Mouse (Mus musculus): ENCODE data around the gene Tmem218. TPM values are rescaled to one million over a fixed set of nuclear protein-coding genes. Genes with fewer than 3 reads are reported as not detected.

Tmem218 gene
- total RNA-seq, 2 experiments from 2014 or later = 8.9 to 9.4 TPM

GRCm38 (mm10) chr9:37229880-37230325 is 21.9 kb downstream of the Tmem218 start:
- peak; percentile 72 to 88 for DNase-seq (ENCODE audit: low spot score in 2 of 2)
- intact Hi-C loops (cut with DNase I) = loop anchor here (1.0 to 2.0 kb wide), 3 partner anchors 53 to 336 kb away; no protein-coding TSS in a partner anchor

GRCm38 (mm10) chr9:37230486-37231195 is 22.6 kb downstream of the Tmem218 start:
- DNase-seq (ENCODE audit: low spot score in 2 of 2) = no peak
- intact Hi-C loops (cut with DNase I) = loop anchor here (1.0 to 2.0 kb wide), 3 partner anchors 53 to 336 kb away; no protein-coding TSS in a partner anchor

- intact Hi-C loops (cut with DNase I) = no loop called here
- DNase-seq (ENCODE audit: low spot score in 2 of 2) = peak in 1 of 2 experiments; percentile 30
Measured at GRCm38 (mm10) chr9:37232201-37233195, 24.5 kb downstream of the Tmem218 start.

DNA sequence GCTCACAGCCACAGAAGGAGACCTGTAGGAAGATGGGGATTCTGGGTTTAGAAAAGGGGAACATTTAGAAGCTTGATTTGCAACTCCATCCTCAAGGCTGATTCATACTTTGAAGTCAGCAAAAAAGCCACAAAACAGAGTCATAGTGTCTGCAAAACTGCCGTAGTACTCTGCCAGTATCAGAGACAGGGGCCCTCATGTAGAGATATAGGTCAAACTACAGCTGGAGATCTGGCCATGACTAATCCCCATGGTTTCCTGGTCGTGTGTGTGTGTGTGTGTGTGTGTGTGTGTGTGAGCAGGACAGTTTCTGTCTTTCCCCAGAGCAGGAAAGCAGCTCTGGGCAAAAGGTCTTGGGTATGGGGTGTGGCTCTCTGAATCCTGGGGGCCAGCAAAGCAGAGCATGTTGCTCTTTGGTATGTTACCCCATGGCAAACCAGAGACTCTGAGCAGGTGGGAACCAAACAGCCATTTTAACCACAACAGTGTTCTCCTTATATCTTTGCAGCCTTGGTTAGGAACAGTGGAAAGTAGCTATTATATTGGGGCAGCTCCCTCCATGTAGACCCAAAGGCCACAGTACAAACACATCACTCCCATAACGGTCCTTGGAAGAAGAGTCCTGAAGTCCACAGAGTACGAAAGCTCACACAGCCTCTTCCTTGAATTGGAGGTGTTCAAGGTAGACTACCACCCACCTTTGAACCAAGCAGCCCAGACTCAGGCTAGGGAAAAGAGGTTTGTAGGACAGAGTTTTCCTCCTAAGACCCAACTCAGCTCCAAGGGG is 28.1 kb downstream of the Tmem218 start:
- peak in 1 of 2 experiments; percentile 36 for DNase-seq (ENCODE audit: low spot score in 2 of 2)
- intact Hi-C loops (cut with DNase I) = no loop called here

DNA sequence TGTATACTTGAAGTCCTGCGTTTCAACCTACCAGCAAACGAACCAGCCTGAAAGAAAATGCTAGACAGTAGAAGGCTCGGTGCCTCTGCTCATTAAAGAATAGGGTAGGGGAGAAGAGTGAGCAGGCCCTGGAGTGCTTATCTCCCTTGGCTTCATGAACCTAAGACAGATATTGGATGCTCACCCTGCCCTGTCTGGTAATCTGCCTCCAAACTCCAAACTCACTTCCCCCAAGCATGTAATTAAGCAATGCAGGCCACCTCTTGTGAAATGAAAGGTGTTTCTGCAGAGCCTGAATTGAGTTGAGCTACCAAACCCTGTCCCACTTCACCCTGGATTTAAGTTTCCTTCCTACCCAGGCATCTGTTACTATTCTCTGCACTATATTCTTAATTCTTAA is 34.7 kb downstream of the Tmem218 start:
- intact Hi-C loops (cut with DNase I) = no loop called here

GRCm38 (mm10) chr9:37244600-37244999 is 36.6 kb downstream of the Tmem218 start:
- no peak for DNase-seq (ENCODE audit: low spot score in 2 of 2)
- intact Hi-C loops (cut with DNase I) = no loop called here

More for the DNA sequence above, 34.7 kb downstream of the Tmem218 start:
- no peak for DNase-seq (ENCODE audit: low spot score in 2 of 2)

DNA sequence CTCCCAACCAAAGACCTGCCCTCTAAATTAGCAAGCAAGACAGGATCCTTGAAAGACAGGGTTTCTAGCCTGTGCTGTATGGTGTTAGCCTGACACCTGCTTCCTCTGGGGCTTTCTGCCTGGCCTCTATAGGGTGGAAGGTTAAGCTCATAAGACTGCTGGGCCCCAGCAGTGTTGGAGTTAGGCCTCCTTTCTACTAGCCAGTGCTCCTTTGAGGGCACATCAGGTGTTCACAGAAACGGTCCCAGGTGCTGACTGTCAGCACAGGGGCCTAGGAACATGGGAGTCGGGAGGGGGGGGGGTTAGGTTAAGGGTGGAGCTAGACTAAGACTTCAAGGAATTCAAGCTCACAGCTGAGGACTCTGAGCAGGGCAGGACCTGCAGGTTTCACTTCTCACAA is 37.4 kb downstream of the Tmem218 start:
- intact Hi-C loops (cut with DNase I) = no loop called here
- no peak for DNase-seq (ENCODE audit: low spot score in 2 of 2)

DNA sequence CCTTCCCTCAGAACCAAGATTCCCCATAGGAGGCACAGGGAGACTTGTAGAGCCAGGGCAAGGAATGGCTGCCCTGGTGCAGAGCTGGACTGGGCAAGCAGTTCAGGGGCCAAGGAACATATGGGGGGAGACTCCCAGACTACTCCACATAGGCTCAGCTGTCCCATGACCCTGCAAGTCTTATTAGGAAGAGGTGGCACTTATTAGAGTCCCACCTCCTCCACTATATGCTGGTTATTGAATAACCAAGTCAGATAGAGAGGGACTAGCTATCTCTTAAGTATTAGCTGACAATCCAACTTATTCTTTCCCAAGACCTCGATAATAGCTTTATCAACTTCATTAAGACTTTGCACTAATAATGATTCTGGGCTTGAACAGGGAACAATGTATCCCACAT is 37.8 kb downstream of the Tmem218 start:
- intact Hi-C loops (cut with DNase I) = no loop called here
- DNase-seq (ENCODE audit: low spot score in 2 of 2) = no peak

- intact Hi-C loops (cut with DNase I) = no loop called here
Measured at GRCm38 (mm10) chr9:37247429-37247828, 39.4 kb downstream of the Tmem218 start.

GRCm38 (mm10) chr9:37248381-37248906 is 40.4 kb downstream of the Tmem218 start:
- intact Hi-C loops (cut with DNase I) = no loop called here
- DNase-seq (ENCODE audit: low spot score in 2 of 2) = peak in 1 of 2 experiments; percentile 46

More at GRCm38 (mm10) chr9:37247429-37247828, 39.4 kb downstream of the Tmem218 start:
- DNase-seq (ENCODE audit: low spot score in 2 of 2) = peak; percentile 42 to 59

- intact Hi-C loops (cut with DNase I) = no loop called here
- DNase-seq (ENCODE audit: low spot score in 2 of 2) = no peak
Measured at GRCm38 (mm10) chr9:37249976-37250375, 42.0 kb downstream of the Tmem218 start.

DNA sequence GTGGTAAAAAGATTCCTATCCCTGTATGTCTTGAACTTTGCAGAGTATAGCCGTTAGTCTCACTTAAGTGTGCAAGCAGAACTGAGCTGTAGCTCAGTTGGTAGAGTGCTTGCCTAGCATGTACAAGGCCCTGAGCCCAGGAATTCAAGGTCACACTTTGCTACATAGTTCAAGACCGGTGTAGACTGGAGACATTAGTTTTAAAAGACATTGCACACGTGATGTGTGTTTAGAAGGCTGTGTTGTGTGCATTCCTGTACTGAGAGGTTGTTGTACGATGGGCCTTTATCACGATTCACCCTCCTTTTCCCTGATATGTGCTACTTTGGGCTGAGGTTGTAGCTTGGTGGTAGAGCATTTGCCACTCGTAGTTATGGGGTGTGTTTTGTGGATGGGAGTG is 42.6 kb downstream of the Tmem218 start:
- intact Hi-C loops (cut with DNase I) = no loop called here

GRCm38 (mm10) chr9:37254531-37255110 is 46.6 kb downstream of the Tmem218 start:
- intact Hi-C loops (cut with DNase I) = loop anchor here (5.0 kb wide), 1 partner anchor 73 kb away; no protein-coding TSS in a partner anchor
- DNase-seq (ENCODE audit: low spot score in 2 of 2) = peak in 1 of 2 experiments; percentile 27

More for the DNA sequence above, 42.6 kb downstream of the Tmem218 start:
- DNase-seq (ENCODE audit: low spot score in 2 of 2) = no peak

DNA sequence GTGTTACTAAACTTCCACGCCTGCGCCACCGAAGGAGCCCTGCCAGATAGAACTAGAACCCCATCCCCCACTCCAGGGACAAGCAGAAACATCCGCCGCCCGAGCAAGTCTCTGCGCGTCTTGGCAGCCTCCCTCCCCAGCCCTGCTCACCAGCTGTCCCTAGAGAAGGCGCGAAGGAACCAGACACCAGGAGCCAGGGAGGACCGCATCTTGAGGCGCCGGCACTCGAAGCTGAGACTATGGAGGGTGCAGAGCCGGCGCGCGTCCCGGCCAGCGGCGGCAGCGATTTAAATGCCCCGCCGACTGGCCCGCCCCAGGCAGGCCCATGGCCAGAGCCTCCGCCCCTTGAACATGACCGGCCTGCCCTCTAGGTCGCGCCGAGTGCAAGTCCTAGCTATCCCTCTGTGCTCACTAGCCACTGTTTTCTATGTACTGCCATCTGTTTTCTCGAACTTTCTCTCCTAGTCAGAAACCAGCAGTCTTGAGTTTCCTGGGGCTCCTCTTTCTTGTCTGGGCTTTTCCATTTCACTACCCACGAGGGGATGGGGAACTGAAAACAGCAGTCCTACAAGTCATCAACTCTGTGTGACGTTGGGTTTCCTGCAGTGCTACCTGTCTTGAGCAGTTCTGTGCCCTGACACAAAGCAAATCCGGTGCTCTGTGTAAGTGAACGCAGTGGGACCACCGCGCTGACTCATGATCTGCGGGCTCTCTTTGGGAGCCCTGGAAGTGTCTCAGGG is 47.3 kb downstream of the Tmem218 start, which contains the start of gene Slc37a2:
Slc37a2 (minus strand) TSS at position 590 of the 740 bp plus-strand sequence.
- intact Hi-C loops (cut with DNase I) = loop anchor here (5.0 kb wide), 1 partner anchor 72 kb away; no protein-coding TSS in a partner anchor

GRCm38 (mm10) chr9:37255889-37256225 is 47.8 kb downstream of the Tmem218 start:
- DNase-seq (ENCODE audit: low spot score in 2 of 2) = peak; percentile 37 to 42
- intact Hi-C loops (cut with DNase I) = loop anchor here (5.0 kb wide), 1 partner anchor 71 kb away; no protein-coding TSS in a partner anchor

More for the DNA sequence above, 47.3 kb downstream of the Tmem218 start, which contains the start of gene Slc37a2:
- peak; percentile 78 to 92 for DNase-seq (ENCODE audit: low spot score in 2 of 2)

- intact Hi-C loops (cut with DNase I) = no loop called here
Measured at GRCm38 (mm10) chr9:37266622-37267021, 58.6 kb downstream of the Tmem218 start.

More at GRCm38 (mm10) chr9:37266622-37267021, 58.6 kb downstream of the Tmem218 start:
- no peak for DNase-seq (ENCODE audit: low spot score in 2 of 2)
